Mouse (Mus musculus): ENCODE measurements at regions not wholly inside any gene's neighbourhood (a gene's known extent, or its start where the extent isn't known, plus 50 kb on each side); places are given as distances from the start of the nearest gene placed in this dataset.

DNA sequence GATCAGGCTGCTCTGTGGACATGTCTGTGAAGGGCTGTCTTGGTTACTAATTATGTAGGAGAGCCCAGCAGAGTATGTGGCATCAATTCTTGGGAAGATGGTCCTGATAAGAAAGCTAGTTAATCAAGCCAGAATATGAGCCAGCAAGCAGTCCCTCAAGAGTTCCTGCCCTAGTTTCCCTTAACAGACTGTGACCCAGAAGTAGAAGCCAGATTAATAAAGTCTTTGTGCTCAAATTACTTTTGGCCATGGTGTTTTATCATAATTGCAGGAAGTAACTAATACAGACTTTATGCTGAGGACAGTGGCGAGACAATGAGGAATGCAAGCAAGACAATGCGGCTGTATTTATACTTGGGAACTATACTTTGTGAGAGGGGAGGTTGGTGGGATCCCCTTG lies 211.3 kb upstream of the Gm26657 start:
- Histone ChIP-seq H3K9ac (ENCODE audit: insufficient read depth, low read depth) (no peak overlapping the region), H3K9me3 (replicated peaks; ENCODE audit: low read length) (no peaks in the 10 kb centered on the region), H3K4me1 (ENCODE audit: control insufficient read depth in 1 of 2, insufficient read depth in 2 of 2) (peaks cover 0 to 4% of the 10 kb centered on the region in 2 experiments; a peak in 1 of 4 replicates), H3K36me3 (replicated peaks in 1 of 2; ENCODE audit: control insufficient read depth in 1 of 2, insufficient read depth in 1 of 2, low read length in 1 of 2) (no peaks in the 10 kb centered on the region), H3K27ac (ENCODE audit: insufficient read depth, low read depth) (no peak overlapping the region), H3K4me3 (replicated peaks in 1 of 3; ENCODE audit: low read depth in 2 of 3, low read length in 2 of 3, poor library complexity in 1 of 3) (no peak overlapping the region), H3K27me3 (replicated peaks) (no peaks in the 10 kb centered on the region), H3K79me2 (replicated peaks; ENCODE audit: control insufficient read depth, extremely low read depth, insufficient read depth, poor library complexity, severe bottlenecking) (no peaks in the 10 kb centered on the region), H3K4me2 (ENCODE audit: insufficient read depth, low read depth, poor library complexity, severe bottlenecking) (no peak overlapping the region)
- no peak for DNase-seq (ENCODE audit: extremely low read depth)
- dilution Hi-C loops (cut with MboI; ENCODE audit: extremely low pct_ligation_motif_present, extremely low pct_unique_long_range_greater_than_20kb, low sequenced_read_pairs) (no loop called here), in situ Hi-C loops (cut with MboI; ENCODE audit: low pct_ligation_motif_present, low pct_unique_long_range_greater_than_20kb, low sequenced_read_pairs) (no loop called here)
- TF ChIP-seq TCF12 (IDR thresholded peaks at IDR 0.05; ENCODE audit: low read depth, low read length): no peak
- no peak for TF ChIP-seq USF2 (conservative IDR thresholded peaks at IDR 0.05; ENCODE audit: low read depth, low read length)
- no peak for TF ChIP-seq POLR2AphosphoS2 (IDR thresholded peaks at IDR 0.05; ENCODE audit: low read depth, low read length)
- no peak for TF ChIP-seq CHD1 (IDR thresholded peaks at IDR 0.05; ENCODE audit: low read depth, low read length)
- TF ChIP-seq PAX5 (IDR thresholded peaks at IDR 0.05; ENCODE audit: low read length): no peak
- no peak for TF ChIP-seq CTCF (conservative IDR thresholded peaks at IDR 0.05 in 1 of 2, IDR thresholded peaks at IDR 0.05 in 1 of 2; ENCODE audit: low read depth in 2 of 2, low read length in 2 of 2)
- TF ChIP-seq ZC3H11A (IDR thresholded peaks at IDR 0.05; ENCODE audit: low read depth, low read length): no peak
- no peak for TF ChIP-seq ETS1 (conservative IDR thresholded peaks at IDR 0.05; ENCODE audit: low read depth, low read length)
- TF ChIP-seq NELFE (IDR thresholded peaks at IDR 0.05; ENCODE audit: low read depth, low read length): no peak
- TF ChIP-seq MEF2A (IDR thresholded peaks at IDR 0.05; ENCODE audit: borderline replicate concordance, low read depth, low read length): no peak
- no peak for TF ChIP-seq ZNF384 (IDR thresholded peaks at IDR 0.05; ENCODE audit: low read depth, low read length)
- TF ChIP-seq BHLHE40 (IDR thresholded peaks at IDR 0.05; ENCODE audit: low read depth, low read length): no peak
- TF ChIP-seq HCFC1 (IDR thresholded peaks at IDR 0.05; ENCODE audit: low read depth, low read length): no peak
- TF ChIP-seq ELF1 (IDR thresholded peaks at IDR 0.05; ENCODE audit: low read depth, low read length): no peak
- no peak for TF ChIP-seq MAZ (IDR thresholded peaks at IDR 0.05; ENCODE audit: low read depth, low read length)
- no peak for TF ChIP-seq UBTF (IDR thresholded peaks at IDR 0.05; ENCODE audit: low read depth, low read length)
- TF ChIP-seq IRF4 (IDR thresholded peaks at IDR 0.05; ENCODE audit: low read depth, low read length): no peak
- TF ChIP-seq SMC3 (IDR thresholded peaks at IDR 0.05; ENCODE audit: low read depth, low read length): no peak
- TF ChIP-seq MAFK (IDR thresholded peaks at IDR 0.05; ENCODE audit: insufficient replicate concordance, low read length): no peak

DNA sequence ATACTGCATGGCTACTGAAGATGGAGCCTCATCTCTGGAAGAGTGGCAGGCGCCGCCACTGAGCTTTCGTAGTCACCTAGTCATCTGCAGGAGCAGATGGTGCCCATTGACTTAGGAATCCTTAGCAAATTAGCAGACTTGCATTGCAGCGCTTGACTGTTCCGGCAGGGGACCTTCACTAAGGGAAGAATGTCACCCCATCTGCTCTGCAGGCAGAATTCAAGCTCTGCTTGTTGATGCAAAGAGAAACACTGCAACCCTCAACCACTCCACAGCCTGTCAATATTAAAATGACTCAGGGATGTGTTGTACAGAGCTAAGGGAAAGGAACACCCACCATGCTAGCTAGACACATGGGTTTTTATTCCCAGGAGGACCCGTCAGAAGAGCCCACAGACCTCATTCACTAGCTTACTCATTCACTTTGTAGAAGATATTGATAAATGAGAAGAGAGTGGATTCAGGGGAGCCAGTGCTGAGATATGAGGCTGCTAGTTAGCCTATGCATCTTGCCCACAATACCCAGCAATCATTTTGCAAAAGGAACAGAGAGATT lies 215.4 kb upstream of the Gm26657 start:
- Histone ChIP-seq H3K36me3 (replicated peaks in 1 of 2; ENCODE audit: control insufficient read depth in 1 of 2, insufficient read depth in 1 of 2, low read length in 1 of 2) (no peaks in the 10 kb centered on the region), H3K4me2 (ENCODE audit: insufficient read depth, low read depth, poor library complexity, severe bottlenecking) (no peak overlapping the region), H3K4me3 (replicated peaks in 1 of 3; ENCODE audit: low read depth in 2 of 3, low read length in 2 of 3, poor library complexity in 1 of 3) (no peak overlapping the region), H3K27me3 (replicated peaks) (no peaks in the 10 kb centered on the region), H3K79me2 (replicated peaks; ENCODE audit: control insufficient read depth, extremely low read depth, insufficient read depth, poor library complexity, severe bottlenecking) (no peaks in the 10 kb centered on the region), H3K4me1 (ENCODE audit: control insufficient read depth in 1 of 2, insufficient read depth in 2 of 2) (peaks cover 0 to 4% of the 10 kb centered on the region in 2 experiments; a peak in 1 of 4 replicates), H3K9me3 (replicated peaks; ENCODE audit: low read length) (no peaks in the 10 kb centered on the region), H3K9ac (ENCODE audit: insufficient read depth, low read depth) (no peak overlapping the region), H3K27ac (ENCODE audit: insufficient read depth, low read depth) (no peak overlapping the region)
- TF ChIP-seq BHLHE40 (IDR thresholded peaks at IDR 0.05; ENCODE audit: low read depth, low read length) (no peak), MYC (IDR thresholded peaks at IDR 0.05; ENCODE audit: low read depth, low read length) (no peak), CHD2 (IDR thresholded peaks at IDR 0.05; ENCODE audit: low read length) (no peak), ELF1 (IDR thresholded peaks at IDR 0.05; ENCODE audit: low read depth, low read length) (no peak), UBTF (IDR thresholded peaks at IDR 0.05; ENCODE audit: low read depth, low read length) (no peak), NRF1 (IDR thresholded peaks at IDR 0.05; ENCODE audit: low read depth, low read length) (no peak), CTCF (conservative IDR thresholded peaks at IDR 0.05 in 1 of 2, IDR thresholded peaks at IDR 0.05 in 1 of 2; ENCODE audit: low read depth in 2 of 2, low read length in 2 of 2) (no peak), SIN3A (IDR thresholded peaks at IDR 0.05; ENCODE audit: low read length) (no peak), SMC3 (IDR thresholded peaks at IDR 0.05; ENCODE audit: low read depth, low read length) (no peak), EP300 (IDR thresholded peaks at IDR 0.05; ENCODE audit: low read length) (no peak), MAFK (IDR thresholded peaks at IDR 0.05; ENCODE audit: insufficient replicate concordance, low read length) (no peak)
- no peak for DNase-seq (ENCODE audit: extremely low read depth)
- in situ Hi-C loops (cut with MboI; ENCODE audit: low pct_ligation_motif_present, low pct_unique_long_range_greater_than_20kb, low sequenced_read_pairs): no loop called here
- dilution Hi-C loops (cut with MboI; ENCODE audit: extremely low pct_ligation_motif_present, extremely low pct_unique_long_range_greater_than_20kb, low sequenced_read_pairs): no loop called here

Measured in CH12.LX (cell line).